Mouse (Mus musculus) WW6 (cell line): ENCODE measurements around the gene Ucn3.

Experiments used
- DNase-seq: peaks from one replicate; pipeline ENCODE4 v3.0.0-alpha.2; 2013; ENCODE audit warnings: low read depth, low spot score

The Ucn3 gene

GRCm38 (mm10) chr13:3892601-3893000 is 52.5 kb downstream of the Ucn3 start:
- no peak for DNase-seq

- no peak for DNase-seq
These were observed 53.6 kb downstream of the Ucn3 start for GRCm38 (mm10) chr13:3891479-3892087.
